Mouse (Mus musculus): ENCODE data around the gene Treh. TPM values are rescaled to one million over a fixed set of nuclear protein-coding genes. Genes with fewer than 3 reads are reported as not detected.
A peak's percentile ranks its signal among the peaks of the same experiment; 100 is the strongest.

The Treh gene
- polyA plus RNA-seq, 1 experiment from 2014 or later = not detected

DNA sequence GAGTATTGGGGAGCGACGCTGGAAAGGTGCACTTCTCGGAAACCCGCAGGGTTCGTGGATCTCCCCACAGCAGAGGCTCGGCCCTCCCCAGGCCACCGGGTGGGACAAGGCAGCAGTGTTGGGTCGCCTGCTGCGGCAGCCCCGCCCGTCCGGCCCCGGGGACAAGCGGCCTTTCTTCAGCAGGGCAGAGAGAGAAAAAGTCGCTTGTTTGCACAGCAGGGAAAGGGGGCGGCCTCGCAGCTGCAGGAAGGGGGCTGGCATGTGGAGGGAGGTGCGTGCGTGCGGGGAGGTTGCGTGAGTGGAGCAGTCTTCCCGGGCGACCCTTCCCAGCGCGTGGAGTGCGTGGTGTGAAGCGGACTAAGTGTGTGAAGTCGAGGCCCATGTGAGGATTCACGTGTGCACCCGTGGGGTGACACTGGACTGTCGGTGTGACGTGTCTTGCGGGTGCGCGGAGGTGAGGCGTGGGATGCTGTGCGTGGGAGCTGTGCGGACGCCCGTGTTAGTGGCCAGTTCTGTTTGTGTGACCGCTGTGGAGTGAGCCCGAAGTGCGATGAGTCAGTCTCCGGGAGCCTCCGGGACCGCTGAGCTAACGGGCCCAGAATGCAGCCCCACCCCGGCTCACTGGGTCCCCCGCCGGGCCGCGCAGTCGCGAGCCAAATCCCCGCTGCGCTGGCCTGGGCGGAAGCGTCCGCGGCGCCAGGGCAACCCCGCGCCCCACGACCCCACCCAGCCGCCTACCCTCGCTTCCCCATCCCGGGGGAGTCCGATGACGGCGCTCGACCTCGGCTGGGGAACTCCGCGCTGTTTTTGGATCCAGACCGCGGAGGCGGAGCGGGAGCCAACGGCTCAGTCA lies 60.9 kb downstream of the Treh start:
- Histone ChIP-seq H3K36me3 (ENCODE audit: control insufficient read depth, insufficient read depth) (no peaks in the 10 kb centered on the region), H3K9me3 (replicated peaks; ENCODE audit: control insufficient read depth, low read length) (no peaks in the 10 kb centered on the region), H3K4me3 (ENCODE audit: low read depth, low read length) (peak overlapping the region; percentile 55), H3K27me3 (ENCODE audit: control insufficient read depth, insufficient read depth, low read depth, low read length) (peaks cover 44% of the 10 kb centered on the region), H3K27ac (ENCODE audit: low read length) (no peak overlapping the region), H3K9ac (ENCODE audit: low read depth, low read length) (peak overlapping the region; percentile 21; the same call in 1 of the 2 replicates), H3K4me2 (ENCODE audit: low read depth, low read length) (peak overlapping the region; percentile 75), H3K4me1 (ENCODE audit: control insufficient read depth, low read depth, low read length) (peaks cover 15% of the 10 kb centered on the region)
- 1% methylated on average over 78 of the region's 79 CpGs for WGBS (ENCODE audit: insufficient replicate concordance)
- ATAC-seq (ENCODE audit: low read depth) = no peak; the same call in 1 of the 2 replicates

DNA sequence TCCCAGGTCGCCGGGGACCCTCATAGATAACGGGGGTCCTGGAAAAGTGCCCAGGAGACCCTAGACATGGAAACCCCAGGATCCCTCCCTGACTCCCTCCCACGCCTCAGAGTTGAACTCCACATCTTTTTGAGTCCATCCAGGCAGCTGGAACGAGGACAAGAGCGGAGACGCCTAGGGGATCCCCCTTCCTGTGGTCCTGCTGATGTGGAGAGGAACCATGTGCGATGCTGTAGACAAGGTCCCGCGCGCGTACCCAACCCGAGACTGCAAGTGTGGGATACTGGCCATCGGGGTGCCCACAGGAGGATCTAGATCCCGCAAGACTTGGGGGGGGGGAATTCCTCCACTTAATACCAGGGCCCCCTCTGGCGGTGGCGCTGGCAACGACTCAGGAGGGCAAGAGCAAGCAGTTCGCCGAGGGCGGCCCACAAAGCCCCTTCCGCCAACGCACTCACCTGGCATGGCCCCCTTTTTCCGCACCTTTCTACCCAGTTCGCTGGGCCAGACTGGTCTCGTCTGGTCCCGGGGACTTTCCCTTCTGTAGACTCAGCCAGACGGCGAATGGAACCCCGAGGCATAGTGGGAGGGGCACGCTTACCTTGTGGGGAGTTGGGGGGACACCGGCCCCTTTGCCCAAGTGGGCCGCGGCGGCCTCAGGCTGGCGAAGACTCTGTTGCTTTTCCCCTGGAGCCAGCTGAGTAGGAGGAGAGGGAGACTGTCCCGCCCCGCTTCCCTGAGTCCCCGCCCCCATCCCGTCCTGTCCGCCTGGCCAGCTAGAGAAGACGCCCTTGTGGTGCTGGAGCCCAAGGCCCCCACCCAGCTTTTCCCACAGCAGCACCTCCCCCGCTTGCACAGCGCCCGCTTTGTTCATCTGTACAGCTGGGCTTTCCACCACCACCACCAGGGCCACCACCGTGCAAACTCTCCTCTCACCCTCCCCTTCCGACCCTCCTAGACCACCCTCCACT lies 61.8 kb downstream of the Treh start, which contains the start of gene Phldb1:
TSS of gene Phldb1 (minus strand) at position 675 of the 971 bp plus-strand sequence.
- peaks cover 15% of the 10 kb centered on the region for H3K4me1 ChIP-seq (ENCODE audit: control insufficient read depth, low read depth, low read length)
- H3K9ac ChIP-seq (ENCODE audit: low read depth, low read length) = peak within 1 kb of the TSS; percentile 21; the same call in 1 of the 2 replicates
- peak; percentile 54 for ATAC-seq (ENCODE audit: low read depth)
- H3K4me3 ChIP-seq (ENCODE audit: low read depth, low read length) = peak within 1 kb of the TSS; percentile 55
- no peaks in the 10 kb centered on the region; the same call in 1 of the 2 replicates for H3K9me3 ChIP-seq (replicated peaks; ENCODE audit: control insufficient read depth, low read length)
- peak within 1 kb of the TSS; percentile 75 for H3K4me2 ChIP-seq (ENCODE audit: low read depth, low read length)
- peaks cover 44% of the 10 kb centered on the region for H3K27me3 ChIP-seq (ENCODE audit: control insufficient read depth, insufficient read depth, low read depth, low read length)
- H3K27ac ChIP-seq (ENCODE audit: low read length) = no peak within 1 kb of the TSS
- 3% methylated on average over 46 of the region's 47 CpGs for WGBS (ENCODE audit: insufficient replicate concordance)
- H3K36me3 ChIP-seq (ENCODE audit: control insufficient read depth, insufficient read depth) = no peaks in the 10 kb centered on the region

DNA sequence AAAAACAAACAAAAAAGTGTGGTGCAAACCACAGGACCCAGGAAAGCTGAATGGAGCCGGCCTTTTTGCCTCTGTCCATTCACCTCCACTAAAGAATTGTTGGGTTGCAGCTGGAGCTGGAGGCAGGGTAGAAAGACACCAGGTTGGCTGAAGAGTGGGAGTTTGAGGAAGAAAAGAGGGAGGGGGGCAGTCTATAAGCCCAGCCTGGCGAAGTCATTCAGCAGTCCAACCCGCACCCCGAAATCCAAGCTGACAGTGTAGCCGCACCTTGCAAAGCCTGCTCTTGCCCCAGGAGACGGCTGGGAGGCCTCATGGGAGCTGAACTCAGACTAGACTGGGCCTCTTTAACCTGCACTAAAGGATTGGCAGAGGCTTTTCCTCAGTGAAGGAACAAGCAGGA lies 62.9 kb downstream of the Treh start:
- Histone ChIP-seq H3K27me3 (ENCODE audit: control insufficient read depth, insufficient read depth, low read depth, low read length) (peaks cover 44% of the 10 kb centered on the region), H3K27ac (ENCODE audit: low read length) (no peak overlapping the region), H3K9me3 (replicated peaks; ENCODE audit: control insufficient read depth, low read length) (no peaks in the 10 kb centered on the region; the same call in 1 of the 2 replicates), H3K4me1 (ENCODE audit: control insufficient read depth, low read depth, low read length) (peaks cover 15% of the 10 kb centered on the region), H3K4me2 (ENCODE audit: low read depth, low read length) (no peak overlapping the region), H3K36me3 (ENCODE audit: control insufficient read depth, insufficient read depth) (no peaks in the 10 kb centered on the region), H3K4me3 (ENCODE audit: low read depth, low read length) (no peak overlapping the region), H3K9ac (ENCODE audit: low read depth, low read length) (no peak overlapping the region)
- 63% methylated on average over 6 of the region's 6 CpGs for WGBS (ENCODE audit: insufficient replicate concordance)
- ATAC-seq (ENCODE audit: low read depth) = no peak

Other genes with a start within 250 kb of the Treh start
- gene Foxr1, start 232.1 kb upstream of the Treh start, polyA plus RNA-seq (2015; fragmentation: Nextera tagmentation; extraction: Ambion mirVana) = not detected in 2 replicates
- gene Upk2, start 218.3 kb upstream of the Treh start, polyA plus RNA-seq (2015; fragmentation: Nextera tagmentation; extraction: Ambion mirVana) = not detected in 2 replicates
- gene Bcl9l, start 190.4 kb upstream of the Treh start, polyA plus RNA-seq (2015; fragmentation: Nextera tagmentation; extraction: Ambion mirVana) = 2.2 TPM in 2 replicates
- 0.14 TPM in 1 of 2 replicates, not detected in the other for gene Cxcr5, start 111.4 kb upstream of the Treh start, polyA plus RNA-seq (2015; fragmentation: Nextera tagmentation; extraction: Ambion mirVana)
- gene Ddx6, start 68.3 kb upstream of the Treh start, polyA plus RNA-seq (2015; fragmentation: Nextera tagmentation; extraction: Ambion mirVana) = 4.5 and 5.5 TPM in 2 replicates
- gene Phldb1, start 62.0 kb downstream of the Treh start, polyA plus RNA-seq (2015; fragmentation: Nextera tagmentation; extraction: Ambion mirVana) = 2.2 and 2.3 TPM in 2 replicates
- gene Arcn1, start 94.6 kb downstream of the Treh start, polyA plus RNA-seq (2015; fragmentation: Nextera tagmentation; extraction: Ambion mirVana) = 92.8 and 95.6 TPM in 2 replicates
- 20.6 and 21.0 TPM in 2 replicates for gene Ift46, start 94.7 kb downstream of the Treh start, polyA plus RNA-seq (2015; fragmentation: Nextera tagmentation; extraction: Ambion mirVana)
- 3.9 and 6.1 TPM in 2 replicates for gene Tmem25, start 126.1 kb downstream of the Treh start, polyA plus RNA-seq (2015; fragmentation: Nextera tagmentation; extraction: Ambion mirVana)
- 166 and 200 TPM in 2 replicates for gene Ttc36, start 129.8 kb downstream of the Treh start, polyA plus RNA-seq (2015; fragmentation: Nextera tagmentation; extraction: Ambion mirVana)
- gene Kmt2a, start 208.1 kb downstream of the Treh start, polyA plus RNA-seq (2015; fragmentation: Nextera tagmentation; extraction: Ambion mirVana) = 2.6 and 3.0 TPM in 2 replicates
- gene Atp5l, start 247.5 kb downstream of the Treh start, polyA plus RNA-seq (2015; fragmentation: Nextera tagmentation; extraction: Ambion mirVana) = 467 and 488 TPM in 2 replicates

Measured in liver, embryonic 16.5 days (tissue).